Mouse (Mus musculus): ENCODE data around the gene Shisal2b. TPM values are rescaled to one million over a fixed set of nuclear protein-coding genes. Genes with fewer than 3 reads are reported as not detected.
A peak's percentile ranks its signal among the peaks of the same experiment; 100 is the strongest.
"Not testable (repeated sequence)": the region's sequence is repeated elsewhere in the genome, so short reads cannot be mapped to it uniquely, and the experiment has no call there.

The Shisal2b gene
- 0.36 and 0.55 TPM in 2 replicates for polyA plus RNA-seq (2015; fragmentation: Nextera tagmentation; extraction: Ambion mirVana)

GRCm38 (mm10) chr13:104863127-104863979 is at the start of gene Shisal2b:
Gene Shisal2b, minus strand, starts transcription at chr13:104863893.
- Histone ChIP-seq H3K4me1 (peaks cover 10% of the 10 kb centered on the region; the same call in 1 of the 2 replicates), H3K27me3 (peaks cover 5% of the 10 kb centered on the region; the same call in 1 of the 2 replicates), H3K36me3 (no peaks in the 10 kb centered on the region), H3K9me3 (no peaks in the 10 kb centered on the region), H3K27ac (replicated peaks) (no peak within 1 kb of the TSS), H3K9ac (replicated peaks) (peak within 1 kb of the TSS; percentile 52), H3K4me2 (replicated peaks) (peak within 1 kb of the TSS; percentile 98), H3K4me3 (peak within 1 kb of the TSS; percentile 46)
- 4% methylated on average over 38 of the region's 38 CpGs for WGBS
- peak; percentile 90 for ATAC-seq (replicated peaks)

GRCm38 (mm10) chr13:104911626-104912025 is 47.9 kb upstream of the Shisal2b start:
- WGBS, result 33% methylated on average over 5 of the region's 5 CpGs
- not testable (repeated sequence) for H3K36me3 ChIP-seq; ATAC-seq (replicated peaks); H3K4me1 ChIP-seq; H3K4me2 ChIP-seq (replicated peaks); H3K9me3 ChIP-seq; H3K27me3 ChIP-seq; H3K27ac ChIP-seq (replicated peaks); H3K9ac ChIP-seq (replicated peaks); H3K4me3 ChIP-seq

- not testable (repeated sequence) for H3K4me3 ChIP-seq; H3K4me2 ChIP-seq (replicated peaks); H3K36me3 ChIP-seq; H3K4me1 ChIP-seq; H3K9me3 ChIP-seq; H3K9ac ChIP-seq (replicated peaks); H3K27ac ChIP-seq (replicated peaks); ATAC-seq (replicated peaks); H3K27me3 ChIP-seq
- WGBS, result 95% methylated on average over 1 of the region's 1 CpGs
Measured at GRCm38 (mm10) chr13:104911006-104911405, 47.3 kb upstream of the Shisal2b start.

GRCm38 (mm10) chr13:104908691-104909090 is 45.0 kb upstream of the Shisal2b start:
- WGBS, result 21% methylated on average over 7 of the region's 7 CpGs
- no peak for ATAC-seq (replicated peaks)

GRCm38 (mm10) chr13:104894771-104895170 is 31.1 kb upstream of the Shisal2b start:
- H3K4me1 ChIP-seq, result no peaks in the 10 kb centered on the region
- no peak for ATAC-seq (replicated peaks)
- H3K9me3 ChIP-seq, result no peaks in the 10 kb centered on the region
- H3K4me2 ChIP-seq (replicated peaks), result no peak overlapping the region
- H3K36me3 ChIP-seq, result no peaks in the 10 kb centered on the region
- H3K4me3 ChIP-seq, result no peak overlapping the region
- no peak overlapping the region for H3K9ac ChIP-seq (replicated peaks)
- no peak overlapping the region for H3K27ac ChIP-seq (replicated peaks)
- H3K27me3 ChIP-seq, result no peaks in the 10 kb centered on the region
- 95% methylated on average over 1 of the region's 1 CpGs for WGBS

More at GRCm38 (mm10) chr13:104908691-104909090, 45.0 kb upstream of the Shisal2b start:
- Histone ChIP-seq H3K9me3 (no peaks in the 10 kb centered on the region), H3K9ac (replicated peaks) (no peak overlapping the region), H3K4me2 (replicated peaks) (no peak overlapping the region), H3K27me3 (no peaks in the 10 kb centered on the region), H3K36me3 (no peaks in the 10 kb centered on the region), H3K27ac (replicated peaks) (no peak overlapping the region), H3K4me1 (no peaks in the 10 kb centered on the region), H3K4me3 (no peak overlapping the region)

GRCm38 (mm10) chr13:104892337-104892736 is 28.6 kb upstream of the Shisal2b start:
- no peak overlapping the region for H3K27ac ChIP-seq (replicated peaks)
- WGBS, result 75% methylated on average over 4 of the region's 4 CpGs

GRCm38 (mm10) chr13:104886308-104887032 is 22.8 kb upstream of the Shisal2b start:
- H3K27ac ChIP-seq (replicated peaks), result no peak overlapping the region
- H3K4me2 ChIP-seq (replicated peaks), result no peak overlapping the region
- H3K36me3 ChIP-seq, result no peaks in the 10 kb centered on the region
- ATAC-seq (replicated peaks), result no peak
- no peaks in the 10 kb centered on the region for H3K9me3 ChIP-seq
- no peaks in the 10 kb centered on the region for H3K27me3 ChIP-seq
- 77% methylated on average over 8 of the region's 8 CpGs for WGBS
- H3K4me1 ChIP-seq, result no peaks in the 10 kb centered on the region
- no peak overlapping the region for H3K9ac ChIP-seq (replicated peaks)
- no peak overlapping the region for H3K4me3 ChIP-seq

More at GRCm38 (mm10) chr13:104892337-104892736, 28.6 kb upstream of the Shisal2b start:
- Histone ChIP-seq H3K4me3 (no peak overlapping the region), H3K27me3 (no peaks in the 10 kb centered on the region), H3K36me3 (no peaks in the 10 kb centered on the region), H3K9me3 (no peaks in the 10 kb centered on the region), H3K4me1 (no peaks in the 10 kb centered on the region), H3K4me2 (replicated peaks) (no peak overlapping the region), H3K9ac (replicated peaks) (no peak overlapping the region)
- no peak for ATAC-seq (replicated peaks)

GRCm38 (mm10) chr13:104883566-104884249 is 20.0 kb upstream of the Shisal2b start:
- no peak overlapping the region for H3K27ac ChIP-seq (replicated peaks)
- H3K4me2 ChIP-seq (replicated peaks), result no peak overlapping the region
- no peak overlapping the region for H3K4me3 ChIP-seq
- H3K9me3 ChIP-seq, result no peaks in the 10 kb centered on the region
- no peak overlapping the region for H3K9ac ChIP-seq (replicated peaks)
- H3K27me3 ChIP-seq, result no peaks in the 10 kb centered on the region
- no peaks in the 10 kb centered on the region for H3K4me1 ChIP-seq
- ATAC-seq (replicated peaks), result no peak; the same call in 1 of the 2 replicates
- no peaks in the 10 kb centered on the region for H3K36me3 ChIP-seq
- 14% methylated on average over 16 of the region's 16 CpGs for WGBS

- Histone ChIP-seq H3K9me3 (no peaks in the 10 kb centered on the region), H3K4me3 (no peak overlapping the region), H3K9ac (replicated peaks) (no peak overlapping the region), H3K4me2 (replicated peaks) (no peak overlapping the region), H3K27me3 (no peaks in the 10 kb centered on the region), H3K4me1 (no peaks in the 10 kb centered on the region), H3K36me3 (no peaks in the 10 kb centered on the region), H3K27ac (replicated peaks) (no peak overlapping the region)
- WGBS, result 89% methylated on average over 4 of the region's 4 CpGs
- no peak for ATAC-seq (replicated peaks)
Measured at GRCm38 (mm10) chr13:104878508-104878907, 14.8 kb upstream of the Shisal2b start.

GRCm38 (mm10) chr13:104869907-104870306 is 6.2 kb upstream of the Shisal2b start:
- no peak overlapping the region for H3K9ac ChIP-seq (replicated peaks)
- no peak overlapping the region for H3K4me3 ChIP-seq
- H3K36me3 ChIP-seq, result no peaks in the 10 kb centered on the region
- H3K4me2 ChIP-seq (replicated peaks), result no peak overlapping the region
- no peak for ATAC-seq (replicated peaks)
- H3K9me3 ChIP-seq, result no peaks in the 10 kb centered on the region
- no peak overlapping the region for H3K27ac ChIP-seq (replicated peaks)
- H3K4me1 ChIP-seq, result no peaks in the 10 kb centered on the region
- 86% methylated on average over 2 of the region's 2 CpGs for WGBS
- no peaks in the 10 kb centered on the region for H3K27me3 ChIP-seq

GRCm38 (mm10) chr13:104866726-104867125 is 3.0 kb upstream of the Shisal2b start:
- WGBS, result 83% methylated on average over 5 of the region's 5 CpGs
- Histone ChIP-seq H3K9ac (replicated peaks) (no peak overlapping the region), H3K27ac (replicated peaks) (no peak overlapping the region), H3K4me1 (peaks cover 10% of the 10 kb centered on the region; the same call in 1 of the 2 replicates), H3K27me3 (peaks cover 5% of the 10 kb centered on the region; the same call in 1 of the 2 replicates), H3K4me2 (replicated peaks) (no peak overlapping the region), H3K4me3 (no peak overlapping the region), H3K36me3 (no peaks in the 10 kb centered on the region), H3K9me3 (no peaks in the 10 kb centered on the region)
- ATAC-seq (replicated peaks), result no peak

GRCm38 (mm10) chr13:104853645-104854044 is 10.0 kb downstream of the Shisal2b start:
- Histone ChIP-seq H3K27me3 (no peaks in the 10 kb centered on the region), H3K4me3 (no peak overlapping the region), H3K9me3 (no peaks in the 10 kb centered on the region), H3K27ac (replicated peaks) (no peak overlapping the region), H3K4me1 (no peaks in the 10 kb centered on the region), H3K9ac (replicated peaks) (no peak overlapping the region), H3K4me2 (replicated peaks) (no peak overlapping the region), H3K36me3 (no peaks in the 10 kb centered on the region)
- no peak for ATAC-seq (replicated peaks)
- 86% methylated on average over 2 of the region's 2 CpGs for WGBS
